Mouse (Mus musculus) adrenal gland, postnatal 10 days (tissue): ENCODE measurements around the gene Cdh5. TPM values are rescaled to one million over a fixed set of nuclear protein-coding genes. Genes with fewer than 3 reads are reported as not detected.

Experiments
- DNase-seq: peaks from one replicate; pipeline ENCODE4 v3.0.0; 2021; ENCODE audit warnings: mixed read lengths
- total RNA-seq, 2 experiments: library from RNA; stranded (reverse); gene quantifications; 2 replicates each; pipeline ENCODE4 v1.2.3; 2021

The Cdh5 gene
- total RNA-seq, 2 experiments from 2014 or later = 161 to 189 TPM

DNA sequence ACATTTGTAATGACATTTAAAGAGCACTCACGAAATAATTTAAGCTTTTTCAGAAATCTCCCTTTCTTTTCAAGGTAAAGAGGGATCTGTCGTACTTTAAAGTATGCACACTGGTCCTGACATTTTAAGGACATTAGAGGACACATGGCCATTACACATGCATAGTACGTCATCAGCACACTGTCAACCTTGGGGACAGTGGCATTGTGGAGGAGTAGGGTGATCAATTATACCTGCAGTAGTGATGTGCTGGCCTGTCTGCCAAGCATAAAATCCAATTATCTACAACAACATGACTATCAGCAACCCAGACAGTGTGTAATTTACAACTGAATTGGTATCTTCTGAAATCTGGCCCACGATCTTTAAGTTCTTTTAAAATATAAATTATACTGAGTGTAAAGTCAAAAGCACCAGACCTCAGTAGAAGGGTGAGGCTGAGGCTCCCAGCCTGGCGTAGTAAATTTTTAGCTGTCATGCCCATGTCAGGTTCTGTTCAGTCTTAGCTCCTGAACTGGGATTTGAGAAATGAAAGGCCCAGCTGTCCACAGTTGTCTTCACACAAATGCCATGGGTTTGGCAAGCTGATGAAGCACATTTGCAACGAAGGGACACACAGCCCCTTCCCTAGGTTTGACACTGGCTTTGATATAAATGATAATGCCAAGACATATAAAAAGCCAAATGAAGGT lies 89.5 kb downstream of the Cdh5 start:
- no peak for DNase-seq

GRCm38 (mm10) chr8:104191496-104191895 lies 90.1 kb downstream of the Cdh5 start:
- DNase-seq = no peak

Other genes starting within 250 kb of the Cdh5 start
- 1 to 10 TPM; 4.5 to 5.7 TPM for gene Bean1, start 68.8 kb downstream of the Cdh5 start, total RNA-seq
- 10 to 100 TPM; 43.2 to 44.6 TPM for gene Tk2, start 146.9 kb downstream of the Cdh5 start, total RNA-seq
- 10 to 100 TPM; 45.5 to 67.3 TPM for gene Cklf, start 149.2 kb downstream of the Cdh5 start, total RNA-seq
- not detected for gene Cmtm2a, start 191.6 kb downstream of the Cdh5 start, total RNA-seq
- gene Gm45711, start 208.5 kb downstream of the Cdh5 start, total RNA-seq = not detected
- under 1 TPM in 1 of 2 experiments, not detected in 1; 0.12 TPM for gene Cmtm1, start 208.5 kb downstream of the Cdh5 start, total RNA-seq
- gene Gm11020, start 219.9 kb downstream of the Cdh5 start, total RNA-seq = not detected
- not detected for gene Cmtm2b, start 220.6 kb downstream of the Cdh5 start, total RNA-seq
- gene Cmtm3, start 237.8 kb downstream of the Cdh5 start, total RNA-seq = 10 to 100 TPM; 64.5 to 68.2 TPM